Mouse (Mus musculus) intestine, postnatal 0 days (tissue): ENCODE data around the gene Lbh. TPM values are rescaled to one million over a fixed set of nuclear protein-coding genes. Genes with fewer than 3 reads are reported as not detected.

Source experiments
- ATAC-seq: fragments of 200-750 bp; cut with Nextera tagmentation; 2 replicates; pipeline ENCODE4 v1.8.0; 2017; ENCODE audit warnings: mild to moderate bottlenecking, moderate TSS enrichment, moderate library complexity
- H3K27ac ChIP-seq: fragments of 300-500 bp; sonication (generic); 2 replicates; pipeline ENCODE4 v1.5.1; 2014; ENCODE audit warnings: mild to moderate bottlenecking, low read depth, low read length, moderate library complexity
- H3K27me3 ChIP-seq: fragments of 300-500 bp; sonication (generic); replicated peaks from 2 replicates; pipeline ENCODE4 v1.6.1; 2014; ENCODE audit warnings: low read length, mixed read lengths; ENCODE audit not compliant: control insufficient read depth, insufficient read depth
- H3K36me3 ChIP-seq: fragments of 300-500 bp; sonication (generic); 2 replicates; pipeline ENCODE4 v1.6.1; 2014; ENCODE audit warnings: mild to moderate bottlenecking, moderate library complexity; ENCODE audit not compliant: control insufficient read depth, insufficient read depth
- H3K4me1 ChIP-seq: fragments of 300-500 bp; sonication (generic); replicated peaks from 2 replicates; pipeline ENCODE4 v1.6.1; 2014; ENCODE audit warnings: antibody characterized with exemption, low read length, mixed read lengths; ENCODE audit not compliant: control insufficient read depth, insufficient read depth
- H3K4me2 ChIP-seq: fragments of 300-500 bp; sonication (generic); replicated peaks from 2 replicates; pipeline ENCODE4 v1.6.1; 2014; ENCODE audit warnings: low read depth, mild to moderate bottlenecking, moderate library complexity
- H3K4me3 ChIP-seq: fragments of 300-500 bp; sonication (generic); 2 replicates; pipeline ENCODE4 v1.5.1; 2014; ENCODE audit warnings: low read depth, low read length
- H3K9ac ChIP-seq: fragments of 300-500 bp; sonication (generic); 2 replicates; pipeline ENCODE4 v1.6.1; 2014; ENCODE audit warnings: mild to moderate bottlenecking, low read depth, low read length
- H3K9me3 ChIP-seq: fragments of 300-500 bp; sonication (generic); 2 replicates; pipeline ENCODE4 v1.6.1; 2016; ENCODE audit warnings: mixed run types; ENCODE audit not compliant: control insufficient read depth
- CTCF ChIP-seq: sonication (generic); IDR thresholded peaks from 2 replicates; pipeline ENCODE4 v1.5.1; 2016; ENCODE audit warnings: low read depth, mild to moderate bottlenecking, control low read depth, antibody characterized with exemption, moderate library complexity
- WGBS: fragments of 180-500 bp; shearing (Covaris S2); extraction: QIAGEN DNeasy Blood & Tissue Kit; methylation state at CpG from one replicate; pipeline ENCODE4 v1.1.7; 2014; 5-methylcytosine and 5-hydroxymethylcytosine counted together
- polyA plus RNA-seq: library from polyadenylated mRNA; unstranded; fragments of >200 nt; fragmentation: Nextera tagmentation; extraction: Ambion mirVana; gene quantifications from 2 replicates; pipeline ENCODE4 v1.2.1, GENCODE M21; 2015

Gene Lbh
- polyA plus RNA-seq, 1 experiment from 2014 or later = 11.1 TPM

GRCm38 (mm10) chr17:72960243-72960642 is 42.1 kb downstream of the Lbh start:
- H3K4me3 ChIP-seq = no peak overlapping the region
- no peaks in the 10 kb centered on the region for H3K9me3 ChIP-seq
- H3K27me3 ChIP-seq = no peaks in the 10 kb centered on the region
- H3K9ac ChIP-seq = no peak overlapping the region
- H3K4me2 ChIP-seq = no peak overlapping the region
- no peak for TF ChIP-seq CTCF
- peaks cover 7% of the 10 kb centered on the region; the same call in 1 of the 2 replicates for H3K4me1 ChIP-seq
- H3K36me3 ChIP-seq = no peaks in the 10 kb centered on the region
- no peak for ATAC-seq
- WGBS = 93% methylated on average over 4 of the region's 4 CpGs
- no peak overlapping the region for H3K27ac ChIP-seq

GRCm38 (mm10) chr17:72960873-72961272 is 42.8 kb downstream of the Lbh start:
- Histone ChIP-seq H3K27ac (no peak overlapping the region), H3K4me2 (no peak overlapping the region), H3K9ac (no peak overlapping the region), H3K27me3 (no peaks in the 10 kb centered on the region), H3K4me3 (no peak overlapping the region), H3K36me3 (no peaks in the 10 kb centered on the region), H3K4me1 (peaks cover 4% of the 10 kb centered on the region; the same call in 1 of the 2 replicates), H3K9me3 (no peaks in the 10 kb centered on the region)
- no peak for TF ChIP-seq CTCF
- WGBS = 85% methylated on average over 2 of the region's 2 CpGs
- no peak for ATAC-seq

GRCm38 (mm10) chr17:72961953-72962630 is 44.0 kb downstream of the Lbh start:
- H3K4me2 ChIP-seq = no peak overlapping the region
- no peak overlapping the region for H3K9ac ChIP-seq
- H3K27ac ChIP-seq = no peak overlapping the region
- H3K36me3 ChIP-seq = no peaks in the 10 kb centered on the region
- no peaks in the 10 kb centered on the region for H3K9me3 ChIP-seq
- no peak for ATAC-seq
- peaks cover under 1% of the 10 kb centered on the region; the same call in 1 of the 2 replicates for H3K4me1 ChIP-seq
- H3K4me3 ChIP-seq = no peak overlapping the region
- TF ChIP-seq CTCF = no peak
- 80% methylated on average over 8 of the region's 8 CpGs for WGBS
- H3K27me3 ChIP-seq = no peaks in the 10 kb centered on the region

GRCm38 (mm10) chr17:72965687-72966086 is 47.6 kb downstream of the Lbh start:
- no peak for TF ChIP-seq CTCF
- H3K27me3 ChIP-seq = no peaks in the 10 kb centered on the region
- no peak overlapping the region for H3K9ac ChIP-seq
- no peak overlapping the region for H3K4me3 ChIP-seq
- H3K4me1 ChIP-seq = no peaks in the 10 kb centered on the region
- H3K36me3 ChIP-seq = no peaks in the 10 kb centered on the region
- 71% methylated on average over 5 of the region's 5 CpGs for WGBS
- no peaks in the 10 kb centered on the region for H3K9me3 ChIP-seq
- no peak overlapping the region for H3K27ac ChIP-seq
- ATAC-seq = no peak
- H3K4me2 ChIP-seq = no peak overlapping the region

GRCm38 (mm10) chr17:72966091-72966531 is 48.0 kb downstream of the Lbh start:
- H3K9ac ChIP-seq = no peak overlapping the region
- H3K27me3 ChIP-seq = no peaks in the 10 kb centered on the region
- no peak for ATAC-seq
- H3K4me1 ChIP-seq = no peaks in the 10 kb centered on the region
- H3K4me2 ChIP-seq = no peak overlapping the region
- 57% methylated on average over 5 of the region's 5 CpGs for WGBS
- H3K9me3 ChIP-seq = no peaks in the 10 kb centered on the region
- TF ChIP-seq CTCF = no peak
- H3K36me3 ChIP-seq = no peaks in the 10 kb centered on the region
- H3K4me3 ChIP-seq = no peak overlapping the region
- H3K27ac ChIP-seq = no peak overlapping the region

GRCm38 (mm10) chr17:72966878-72967277 is 48.8 kb downstream of the Lbh start:
- WGBS = 42% methylated on average over 3 of the region's 3 CpGs
- H3K4me1 ChIP-seq = no peaks in the 10 kb centered on the region
- H3K9me3 ChIP-seq = no peaks in the 10 kb centered on the region
- H3K4me3 ChIP-seq = no peak overlapping the region
- no peaks in the 10 kb centered on the region for H3K27me3 ChIP-seq
- TF ChIP-seq CTCF = no peak
- no peaks in the 10 kb centered on the region for H3K36me3 ChIP-seq
- no peak overlapping the region for H3K4me2 ChIP-seq
- no peak overlapping the region for H3K27ac ChIP-seq
- no peak for ATAC-seq
- no peak overlapping the region for H3K9ac ChIP-seq
